Mouse (Mus musculus) kidney, postnatal 0 days (tissue): ENCODE measurements around the gene Grhpr. TPM values are rescaled to one million over a fixed set of nuclear protein-coding genes. Genes with fewer than 3 reads are reported as not detected.
A peak's percentile ranks its signal among the peaks of the same experiment; 100 is the strongest.

Source experiments
- ATAC-seq: fragments of 200-750 bp; cut with Nextera tagmentation; replicated peaks from 2 replicates; pipeline ENCODE4 v1.8.0; 2017; ENCODE audit warnings: low read depth, moderate number of reproducible peaks, moderate TSS enrichment, moderate library complexity; ENCODE audit not compliant: low FRiP score
- DNase-seq: peaks from one replicate; pipeline ENCODE4 v3.0.0-alpha.2; 2016; ENCODE audit warnings: low spot score
- H3K27ac ChIP-seq: fragments of 300-500 bp; sonication (generic); 2 replicates; pipeline ENCODE4 v1.5.1; 2014; ENCODE audit warnings: mild to moderate bottlenecking
- H3K27me3 ChIP-seq: fragments of 300-500 bp; sonication (generic); 2 replicates; pipeline ENCODE4 v1.6.1; 2014; ENCODE audit warnings: low read length, mixed read lengths; ENCODE audit not compliant: insufficient read depth
- H3K36me3 ChIP-seq: fragments of 300-500 bp; sonication (generic); 2 replicates; pipeline ENCODE4 v1.6.1; 2014; ENCODE audit warnings: low read length, mixed read lengths; ENCODE audit not compliant: insufficient read depth
- H3K4me1 ChIP-seq: fragments of 300-500 bp; sonication (generic); replicated peaks from 2 replicates; pipeline ENCODE4 v1.6.1; 2014; ENCODE audit warnings: antibody characterized with exemption, low read length, mixed read lengths; ENCODE audit not compliant: insufficient read depth
- H3K4me2 ChIP-seq: fragments of 300-500 bp; sonication (generic); 2 replicates; pipeline ENCODE4 v1.6.1; 2014; ENCODE audit warnings: mild to moderate bottlenecking, low read length, moderate library complexity, mixed read lengths
- H3K4me3 ChIP-seq: fragments of 300-500 bp; sonication (generic); replicated peaks from 2 replicates; pipeline ENCODE4 v1.5.1; 2014; ENCODE audit warnings: low read depth, low read length
- H3K9ac ChIP-seq: fragments of 300-500 bp; sonication (generic); 2 replicates; pipeline ENCODE4 v1.6.1; 2014; ENCODE audit warnings: low read depth, low read length
- H3K9me3 ChIP-seq: fragments of 300-500 bp; sonication (generic); replicated peaks from 2 replicates; pipeline ENCODE4 v1.6.1; 2016; ENCODE audit warnings: low read length, inconsistent platforms, mixed read lengths
- CTCF ChIP-seq: IDR thresholded peaks from 2 replicates; pipeline ENCODE4 v1.5.1; 2016; ENCODE audit warnings: antibody characterized with exemption, low read depth, mild to moderate bottlenecking, moderate library complexity
- whole genome bisulfite sequencing: fragments of 180-500 bp; shearing (Covaris S2); extraction: QIAGEN DNeasy Blood & Tissue Kit; methylation state at CpG from one replicate; pipeline ENCODE4 v1.1.7; 2014; 5-methylcytosine and 5-hydroxymethylcytosine counted together
- polyA plus RNA-seq: library from polyadenylated mRNA; unstranded; fragments of >200 nt; fragmentation: Nextera tagmentation; extraction: Ambion mirVana; gene quantifications from 2 replicates; pipeline ENCODE4 v1.2.1, GENCODE M21; 2015

Gene Grhpr
- polyA plus RNA-seq, 1 experiment from 2014 or later = 131 TPM

GRCm38 (mm10) chr4:45019009-45019408 is 37.8 kb downstream of the Grhpr start:
- H3K36me3 ChIP-seq = no peaks in the 10 kb centered on the region
- H3K4me1 ChIP-seq = 0 out of 2 replicates have a peak, but pooled peaks cover 3% of the 10 kb centered on the region
- no peak for DNase-seq
- no peaks in the 10 kb centered on the region for H3K27me3 ChIP-seq
- 0 out of 2 replicates have a peak, but pooled peaks have one; percentile 3 for ATAC-seq
- TF ChIP-seq CTCF = no peak
- H3K4me2 ChIP-seq = peak overlapping the region; percentile 97
- no peak overlapping the region for H3K27ac ChIP-seq
- H3K4me3 ChIP-seq = peak overlapping the region; percentile 65
- 2% methylated on average over 14 of the region's 14 CpGs for WGBS
- peak overlapping the region; percentile 60 for H3K9ac ChIP-seq
- no peaks in the 10 kb centered on the region for H3K9me3 ChIP-seq

DNA sequence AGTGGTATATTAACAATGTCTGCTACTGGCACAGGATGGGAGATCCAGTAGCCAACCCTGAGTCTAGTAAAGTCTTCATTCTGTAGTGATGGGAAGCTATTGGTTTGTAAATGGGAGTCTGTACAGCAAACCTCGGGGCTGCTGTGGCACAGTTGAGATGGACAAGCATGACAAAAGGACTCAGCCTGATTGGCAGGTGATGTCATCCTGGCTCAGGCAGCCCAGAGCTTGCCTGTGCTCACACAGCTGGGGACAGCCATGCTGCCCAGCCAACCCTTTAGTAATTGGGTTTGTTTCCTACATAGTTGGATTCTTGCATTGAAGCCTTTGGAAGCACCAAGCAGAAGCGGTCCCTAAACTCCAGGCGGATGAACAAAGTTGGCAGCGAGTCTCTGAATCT is 45.3 kb downstream of the Grhpr start:
- Histone ChIP-seq H3K9me3 (no peaks in the 10 kb centered on the region), H3K4me2 (no peak overlapping the region), H3K4me1 (no peaks in the 10 kb centered on the region), H3K4me3 (no peak overlapping the region), H3K9ac (no peak overlapping the region), H3K27ac (no peak overlapping the region), H3K27me3 (no peaks in the 10 kb centered on the region), H3K36me3 (peaks cover 14% of the 10 kb centered on the region; the same call in 1 of the 2 replicates)
- DNase-seq (no peak), ATAC-seq (no peak)
- 95% methylated on average over 4 of the region's 4 CpGs for WGBS
- TF ChIP-seq CTCF = no peak

DNA sequence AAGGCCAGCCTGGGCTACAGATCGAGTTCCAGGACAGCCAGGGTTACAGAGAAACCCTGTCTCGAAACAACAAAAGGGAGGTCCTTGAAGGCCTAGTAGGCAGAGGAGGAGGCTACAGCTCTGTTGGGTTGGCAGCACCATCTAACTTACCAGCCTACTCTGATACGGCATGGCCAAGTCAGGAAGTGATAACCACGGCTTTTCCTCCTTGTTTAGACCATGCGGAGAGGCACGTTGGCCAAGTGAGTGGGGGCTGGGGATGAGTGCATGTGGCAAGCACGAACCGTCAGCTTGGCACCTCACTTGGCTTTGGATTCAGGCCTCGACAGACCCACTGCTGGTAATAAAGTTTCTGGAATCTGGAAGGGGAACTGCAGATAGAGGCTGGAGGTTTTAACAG is 51.4 kb downstream of the Grhpr start:
- Histone ChIP-seq H3K4me1 (0 out of 2 replicates have a peak, but pooled peaks cover 6% of the 10 kb centered on the region), H3K4me2 (no peak overlapping the region), H3K27ac (no peak overlapping the region), H3K9me3 (no peaks in the 10 kb centered on the region), H3K9ac (no peak overlapping the region), H3K36me3 (peaks cover 19% of the 10 kb centered on the region), H3K4me3 (no peak overlapping the region), H3K27me3 (no peaks in the 10 kb centered on the region)
- ATAC-seq = no peak
- WGBS = 91% methylated on average over 9 of the region's 9 CpGs
- TF ChIP-seq CTCF = no peak
- DNase-seq = no peak

DNA sequence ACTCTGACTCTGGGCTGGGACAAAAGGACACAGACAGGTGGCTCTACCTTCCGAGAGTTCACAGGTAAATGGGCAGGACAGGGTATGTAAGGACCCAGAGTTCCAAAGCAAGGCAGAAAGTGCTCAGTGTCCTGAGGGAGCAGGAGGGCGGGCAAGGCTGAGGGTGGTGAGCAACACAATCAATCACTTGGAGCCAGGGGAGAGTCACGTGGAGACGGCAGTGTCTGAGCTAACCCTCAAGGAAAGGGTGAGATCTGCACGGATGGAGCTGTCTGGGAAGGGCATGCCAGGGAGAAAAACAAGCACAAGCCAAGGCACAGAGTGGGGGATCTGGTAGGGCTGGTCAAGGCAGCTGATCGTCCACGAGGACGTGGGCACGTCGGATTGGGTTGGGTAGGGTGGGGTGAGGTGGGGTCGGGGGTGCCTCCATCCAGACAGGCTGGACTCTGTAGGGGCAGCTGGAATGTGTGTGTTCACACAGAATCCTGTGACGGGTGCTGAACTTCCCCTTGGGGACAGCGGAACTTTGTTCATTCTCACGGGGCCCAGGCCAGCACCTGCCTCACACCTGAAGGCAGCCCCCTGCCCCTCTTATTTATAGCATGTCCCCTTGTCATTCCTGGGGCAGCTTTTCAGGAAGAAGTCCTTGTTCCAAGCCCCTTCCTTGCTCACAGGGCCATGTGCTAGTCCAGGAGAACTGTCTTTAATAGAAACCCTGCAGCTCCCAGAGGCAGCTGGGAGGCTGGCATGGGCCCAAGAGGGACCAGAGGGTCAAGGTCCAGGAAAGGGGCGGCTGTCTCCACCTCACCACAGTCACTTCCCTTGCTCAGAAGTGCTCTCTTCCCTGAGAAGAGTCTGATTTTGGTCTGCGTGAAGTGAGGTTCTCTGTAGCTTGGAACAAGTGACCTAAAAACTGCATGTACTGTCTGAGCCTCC is 53.8 kb downstream of the Grhpr start:
- H3K4me2 ChIP-seq = no peak overlapping the region
- no peak for TF ChIP-seq CTCF
- H3K4me1 ChIP-seq = 0 out of 2 replicates have a peak, but pooled peaks cover 6% of the 10 kb centered on the region
- DNase-seq = peak; percentile 50
- H3K9ac ChIP-seq = no peak overlapping the region
- H3K27me3 ChIP-seq = no peaks in the 10 kb centered on the region
- H3K9me3 ChIP-seq = no peaks in the 10 kb centered on the region
- peaks cover 18% of the 10 kb centered on the region; the same call in 1 of the 2 replicates for H3K36me3 ChIP-seq
- H3K27ac ChIP-seq = peak overlapping the region; percentile 50
- ATAC-seq = peak; percentile 56
- no peak overlapping the region for H3K4me3 ChIP-seq
- WGBS = 63% methylated on average over 16 of the region's 16 CpGs

DNA sequence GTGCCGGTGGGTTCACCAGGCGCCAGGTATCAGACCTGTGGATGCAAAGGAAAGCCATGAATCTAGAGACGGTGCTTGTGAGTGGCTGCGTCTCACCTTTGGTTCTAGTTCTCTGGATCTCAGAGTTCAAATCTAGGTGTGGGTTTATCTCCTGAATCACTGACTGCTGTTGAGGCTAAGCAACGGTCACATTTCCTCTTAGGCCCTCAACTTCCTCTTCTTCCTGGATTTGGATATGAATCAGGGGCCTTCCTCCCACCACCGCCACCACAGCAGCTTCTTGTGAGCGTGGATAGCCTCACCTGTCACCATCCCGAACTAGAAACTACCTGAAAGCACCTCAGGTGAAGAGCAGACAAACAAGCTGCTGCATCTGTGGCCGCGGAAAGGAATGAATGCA is 54.9 kb downstream of the Grhpr start:
- no peak for TF ChIP-seq CTCF
- no peak overlapping the region for H3K4me3 ChIP-seq
- DNase-seq (no peak), ATAC-seq (no peak)
- H3K27ac ChIP-seq = no peak overlapping the region
- H3K36me3 ChIP-seq = peaks cover 15% of the 10 kb centered on the region; the same call in 1 of the 2 replicates
- WGBS = 88% methylated on average over 10 of the region's 10 CpGs
- no peaks in the 10 kb centered on the region for H3K9me3 ChIP-seq
- H3K4me2 ChIP-seq = no peak overlapping the region
- H3K9ac ChIP-seq = no peak overlapping the region
- 0 out of 2 replicates have a peak, but pooled peaks cover 6% of the 10 kb centered on the region for H3K4me1 ChIP-seq
- H3K27me3 ChIP-seq = no peaks in the 10 kb centered on the region

DNA sequence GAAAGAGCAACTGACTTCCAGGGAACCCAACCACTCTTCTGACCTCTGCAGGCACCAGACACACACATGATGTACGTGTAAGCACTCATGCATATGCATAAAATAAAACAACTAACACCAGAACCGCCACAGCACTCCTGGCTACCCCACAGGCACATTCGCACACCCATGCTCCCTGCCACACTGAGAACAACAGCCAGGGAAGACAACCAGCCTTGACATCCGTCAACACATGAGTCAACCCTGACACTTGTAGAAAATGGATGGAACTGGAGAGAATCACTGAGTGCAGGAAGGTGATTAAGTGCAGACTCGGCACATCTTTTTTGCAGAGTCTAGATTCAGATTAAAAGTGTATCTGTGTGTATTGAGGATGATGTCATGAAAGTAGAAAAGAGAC is 55.4 kb downstream of the Grhpr start:
- ATAC-seq = no peak

More for the DNA sequence above, 55.4 kb downstream of the Grhpr start:
- no peak for TF ChIP-seq CTCF
- 0 out of 2 replicates have a peak, but pooled peaks cover 6% of the 10 kb centered on the region for H3K4me1 ChIP-seq
- H3K27me3 ChIP-seq = no peaks in the 10 kb centered on the region
- no peak overlapping the region for H3K27ac ChIP-seq
- no peak overlapping the region for H3K4me2 ChIP-seq
- H3K36me3 ChIP-seq = peaks cover 14% of the 10 kb centered on the region; the same call in 1 of the 2 replicates
- no peak overlapping the region for H3K9ac ChIP-seq
- H3K4me3 ChIP-seq = no peak overlapping the region
- H3K9me3 ChIP-seq = no peaks in the 10 kb centered on the region
- WGBS = 81% methylated on average over 5 of the region's 5 CpGs
- no peak for DNase-seq
